Mouse (Mus musculus) layer of hippocampus, adult 8-10 months (tissue): ENCODE measurements around the gene Rubcn. TPM values are rescaled to one million over a fixed set of nuclear protein-coding genes. Genes with fewer than 3 reads are reported as not detected.
"Not testable (repeated sequence)": the region's sequence is repeated elsewhere in the genome, so short reads cannot be mapped to it uniquely, and the experiment has no call there.

Experiments
- DNase-seq, 2 experiments: peaks; one replicate each; pipeline ENCODE4 v3.0.0; 2022; ENCODE audit warnings: low spot score in 2 of 2
- total RNA-seq, 4 experiments: library from RNA; stranded (reverse); gene quantifications; 2 replicates each; pipeline ENCODE4 v1.2.4; 2022

Gene Rubcn
- 10 to 100 TPM; 55.2 to 74.8 (median 63.8) TPM for total RNA-seq

DNA sequence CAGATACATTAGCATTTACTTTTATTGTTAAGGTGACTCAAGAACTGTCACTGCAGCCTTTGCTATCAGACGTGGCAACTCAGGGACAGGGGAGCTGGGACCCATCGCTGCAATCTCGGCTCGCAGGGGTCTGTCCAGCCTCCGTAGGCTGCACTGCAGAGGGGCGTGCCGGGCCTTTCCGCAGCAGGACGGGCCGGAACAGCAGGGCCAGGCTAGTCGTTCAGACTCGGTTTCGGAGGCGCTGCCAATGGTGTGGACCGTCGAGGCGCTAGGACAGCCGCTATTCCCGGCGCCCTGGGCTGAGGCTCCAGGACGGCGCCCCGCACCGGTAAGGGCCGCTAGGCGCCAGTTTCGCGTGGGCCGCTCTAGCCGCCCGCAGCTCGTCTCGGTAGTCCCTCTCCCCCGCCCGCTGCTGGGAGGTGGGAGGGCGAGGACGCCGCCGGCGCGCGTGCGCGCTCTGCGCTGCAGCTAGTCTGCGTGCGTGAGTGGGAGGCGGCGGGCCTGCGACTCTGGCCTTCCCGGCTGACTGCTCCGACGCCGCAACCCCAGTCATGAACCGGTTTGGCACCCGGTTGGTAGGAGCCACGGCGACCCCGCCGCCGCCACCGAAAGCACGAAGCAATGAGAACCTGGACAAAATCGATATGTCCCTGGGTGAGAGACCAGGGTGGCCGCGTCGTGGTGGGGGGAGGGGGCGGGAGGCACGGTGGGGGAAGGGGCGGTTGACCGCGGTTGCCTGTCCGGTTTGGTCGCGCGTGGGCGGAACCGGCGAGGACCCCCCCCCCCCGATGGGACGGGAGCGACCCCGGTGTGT is at the start of gene Rubcn, which contains the start of gene Fyttd1:
Gene Rubcn, minus strand, starts transcription at position 424 of the 814 bp plus-strand sequence.
Gene Fyttd1, plus strand, starts transcription at position 158 of the 814 bp plus-strand sequence.
- DNase-seq, result peak; percentile 92

DNA sequence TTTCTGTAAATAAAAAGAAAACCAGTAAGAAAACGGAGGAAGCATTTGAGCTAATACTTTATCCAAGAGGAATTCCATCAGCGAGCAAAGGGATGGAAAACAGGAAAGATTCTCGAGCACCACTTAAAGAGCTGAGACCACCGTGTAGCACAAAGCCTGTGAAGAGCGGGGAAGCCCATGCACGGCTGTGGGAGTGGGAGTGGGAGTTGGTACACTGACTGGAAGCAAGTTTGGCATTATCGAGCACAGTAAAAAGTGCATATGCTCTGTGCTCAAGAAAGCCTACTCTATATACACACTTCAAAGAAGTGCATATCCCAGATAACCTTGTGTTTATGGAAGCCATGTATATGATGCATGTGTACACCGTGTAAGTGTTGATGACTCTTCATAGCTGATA is 49.5 kb upstream of the Rubcn start:
- no peak for DNase-seq

DNA sequence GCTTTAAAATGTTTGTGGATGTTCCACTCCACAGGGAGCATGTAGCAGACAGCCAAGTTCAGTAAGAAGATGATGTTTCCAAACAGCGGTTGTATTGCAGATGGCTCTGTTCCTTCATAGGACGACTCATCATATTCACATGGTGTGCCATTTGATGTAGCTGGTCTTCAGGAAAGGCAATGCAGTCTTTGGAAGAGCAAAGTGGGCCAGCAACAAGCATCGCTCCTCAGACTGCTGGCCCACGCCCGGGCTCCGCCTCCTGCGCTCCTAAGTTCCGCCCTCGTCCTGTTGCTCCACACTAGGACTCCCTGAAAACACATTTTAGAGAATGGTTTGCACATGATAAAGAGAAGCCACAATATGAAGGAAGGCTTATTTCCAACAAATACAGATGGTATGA is 49.1 kb upstream of the Rubcn start:
- DNase-seq, result not testable (repeated sequence)

DNA sequence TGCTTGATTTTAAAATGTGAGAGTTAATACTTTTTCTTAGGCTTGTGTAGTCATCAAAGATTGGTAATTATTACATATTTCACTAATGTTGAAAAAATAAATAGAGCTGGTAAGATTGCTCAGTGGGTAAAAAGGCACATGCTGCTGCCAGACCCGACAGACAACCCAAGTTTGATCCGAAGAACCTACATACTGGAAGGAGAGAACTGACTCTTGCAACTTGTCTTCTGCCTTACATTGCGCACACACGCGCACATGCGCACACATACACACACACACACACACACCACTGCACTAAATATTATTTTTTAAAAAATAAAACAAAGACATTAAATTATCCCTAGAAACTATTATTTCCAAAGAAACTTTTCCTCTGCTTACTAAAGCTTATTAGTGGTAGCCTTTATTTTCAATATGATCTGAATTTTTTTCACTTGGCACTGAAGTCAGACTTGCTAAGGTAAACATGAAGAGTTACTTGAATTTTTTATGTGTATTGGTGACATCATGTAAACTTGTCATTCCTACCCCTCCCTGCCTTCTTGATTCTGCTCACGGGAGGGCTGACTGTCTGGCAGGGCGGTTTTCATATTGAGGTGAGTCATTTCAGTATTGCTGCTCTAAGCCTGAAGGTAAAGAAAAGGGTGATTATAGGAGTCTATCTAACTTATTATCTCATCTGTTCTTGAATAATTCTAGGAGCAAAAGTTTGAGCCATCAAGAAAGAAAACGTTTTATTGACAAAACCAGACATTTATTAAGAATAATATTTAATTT is 37.9 kb upstream of the Rubcn start:
- no peak for DNase-seq

DNA sequence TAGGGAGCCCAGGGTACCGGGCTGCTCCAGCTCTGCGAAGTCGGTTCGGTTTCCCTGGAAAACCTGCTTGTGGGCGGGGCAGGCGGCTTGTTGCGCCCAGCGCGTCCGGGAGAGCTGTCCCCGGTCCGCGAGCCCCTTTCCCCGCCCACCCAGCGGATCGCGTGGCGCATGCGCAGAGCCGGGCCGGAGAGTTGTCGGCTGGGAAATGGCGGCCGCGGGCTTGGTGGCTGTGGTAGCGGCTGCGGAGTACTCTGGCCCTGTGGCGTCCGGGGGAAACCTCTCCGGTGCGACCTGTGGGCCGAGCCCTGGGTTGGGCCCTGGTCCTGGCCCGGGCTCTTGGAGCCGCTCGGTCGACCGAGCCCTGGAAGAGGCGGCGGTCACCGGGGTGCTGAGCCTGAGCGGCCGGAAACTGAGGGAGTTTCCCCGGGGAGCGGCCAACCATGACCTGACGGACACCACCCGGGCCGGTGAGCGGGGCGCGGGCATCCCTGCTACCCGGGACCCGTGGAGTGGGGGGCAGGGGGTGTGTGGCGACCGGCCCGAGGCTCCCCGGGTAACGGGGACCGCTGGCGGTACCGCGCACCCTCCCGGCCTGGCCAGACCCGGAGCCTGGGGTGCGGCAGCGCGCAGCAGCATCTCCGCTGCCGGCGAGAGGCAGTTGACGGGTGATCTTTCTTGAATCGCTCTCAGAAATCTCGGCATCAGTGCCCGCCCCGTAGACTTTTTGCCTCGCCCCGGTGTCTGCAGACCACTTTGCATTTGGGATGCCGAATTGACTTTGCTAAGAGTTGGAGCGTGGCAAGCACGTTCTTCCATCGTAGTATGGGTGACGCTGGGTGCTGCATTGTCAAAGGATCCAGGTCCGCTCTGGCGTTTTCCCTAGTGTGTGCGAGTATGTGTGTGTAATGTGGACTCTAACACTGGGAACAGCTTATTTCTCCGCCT is 36.6 kb upstream of the Rubcn start, which contains the start of gene Lrch3:
Gene Lrch3, plus strand, starts transcription at position 164 of the 945 bp plus-strand sequence.
- DNase-seq, result peak; percentile 81 to 91

DNA sequence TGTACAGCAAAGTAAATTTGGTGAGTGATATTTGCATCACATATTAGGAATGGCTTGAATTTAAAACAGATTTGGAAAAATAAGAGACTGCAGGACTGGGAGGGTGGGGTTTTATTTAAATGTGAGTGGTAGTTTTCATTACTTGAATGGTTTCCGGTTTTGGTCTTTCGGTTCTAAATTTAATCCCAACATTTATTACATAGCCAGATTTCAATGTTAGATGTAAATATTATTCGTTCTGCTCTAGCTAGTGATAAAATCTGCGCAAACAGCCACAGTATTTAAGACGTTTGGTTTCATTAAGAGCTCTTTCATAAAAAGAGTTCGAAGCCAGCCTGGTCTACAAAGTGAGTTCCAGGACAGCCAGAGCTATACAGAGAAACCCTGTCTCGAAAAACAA is 35.6 kb upstream of the Rubcn start:
- DNase-seq, result no peak

DNA sequence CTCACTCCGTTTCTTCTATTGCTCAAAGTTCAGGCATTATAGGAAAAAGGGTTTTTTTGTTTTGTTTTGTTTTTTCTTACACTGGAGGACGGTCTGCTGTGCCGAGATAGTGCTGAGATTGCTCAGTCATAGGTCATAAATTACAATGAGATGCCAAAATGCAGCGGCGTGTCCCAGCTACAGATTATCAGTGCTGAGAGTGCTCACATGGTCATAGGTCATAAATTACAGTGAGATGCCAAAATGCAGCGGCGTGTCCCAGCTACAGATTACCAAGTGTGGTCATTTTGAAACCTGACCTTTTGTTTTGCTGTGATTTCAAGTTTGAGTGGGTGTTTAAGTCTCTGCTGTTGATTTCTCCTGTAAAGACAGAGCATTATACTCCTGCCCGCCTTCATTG is 29.2 kb upstream of the Rubcn start:
- DNase-seq, result no peak

DNA sequence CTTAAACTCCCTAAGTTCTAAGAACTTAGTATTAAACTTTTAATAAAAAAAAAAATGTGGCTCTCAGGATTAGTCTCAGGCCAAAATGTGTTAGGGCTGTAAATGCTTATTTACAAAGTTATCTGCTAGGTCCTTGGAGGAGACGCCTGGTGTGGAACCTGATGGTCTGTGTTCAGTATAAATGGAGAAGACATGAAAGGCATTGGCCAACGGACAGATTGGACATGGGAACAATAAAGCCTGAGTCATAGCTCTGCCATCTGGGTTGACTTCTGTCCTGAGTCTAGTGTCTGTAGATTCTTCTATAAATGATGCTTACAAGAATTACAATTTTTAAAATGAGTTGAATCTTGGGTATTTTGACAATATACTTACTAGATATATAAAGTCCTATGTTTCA is 28.6 kb upstream of the Rubcn start:
- DNase-seq, result no peak

DNA sequence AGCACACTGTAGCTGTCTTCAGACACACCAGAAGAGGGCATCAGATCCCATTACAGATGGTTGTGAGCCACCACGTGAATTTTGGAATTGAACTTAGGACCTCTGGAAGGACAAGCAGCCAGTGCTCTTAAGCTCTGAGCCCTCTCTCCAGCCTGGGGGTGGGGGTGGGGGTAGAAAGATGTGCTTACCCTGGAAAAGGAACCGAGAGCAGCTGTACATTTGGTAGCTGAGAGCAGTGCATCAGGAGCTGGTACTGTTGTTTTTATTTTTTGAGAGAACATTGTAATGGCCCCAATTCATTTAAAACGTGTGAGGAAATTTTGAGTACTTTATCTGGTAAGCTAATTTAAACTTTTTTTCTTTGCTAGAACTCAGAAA is 24.5 kb upstream of the Rubcn start:
- no peak for DNase-seq

DNA sequence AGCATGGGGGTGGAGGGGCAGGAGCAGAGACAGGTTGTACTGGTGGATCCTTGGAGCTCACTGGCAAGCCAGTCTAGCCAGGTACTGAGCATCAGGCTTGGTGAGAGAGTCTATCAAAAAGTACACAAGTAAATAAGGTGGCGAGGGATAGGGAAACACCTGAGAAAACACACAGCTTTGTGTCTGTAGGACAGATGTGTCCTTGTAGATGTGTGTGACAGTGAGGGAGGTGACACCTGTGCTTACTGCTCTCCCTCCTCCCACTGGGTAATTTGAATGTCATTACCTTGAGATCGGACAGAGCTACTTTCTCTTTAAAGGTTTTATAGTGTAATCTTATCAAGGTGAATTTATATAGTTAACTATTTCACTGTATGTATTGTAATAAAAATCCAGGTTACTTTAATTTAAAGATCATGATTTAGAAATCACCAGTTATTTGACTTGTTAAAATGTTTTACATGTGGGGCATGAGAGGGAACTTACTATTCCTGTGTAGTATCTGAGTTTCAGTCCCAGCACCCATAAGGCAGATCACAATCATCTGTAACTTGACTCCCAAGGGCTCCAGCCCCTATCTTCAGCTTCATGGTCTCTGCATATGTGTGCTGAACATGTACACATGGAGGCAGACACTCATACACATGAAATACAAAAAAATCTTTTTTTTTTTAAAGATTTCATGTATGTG is 23.9 kb upstream of the Rubcn start:
- DNase-seq, result no peak

DNA sequence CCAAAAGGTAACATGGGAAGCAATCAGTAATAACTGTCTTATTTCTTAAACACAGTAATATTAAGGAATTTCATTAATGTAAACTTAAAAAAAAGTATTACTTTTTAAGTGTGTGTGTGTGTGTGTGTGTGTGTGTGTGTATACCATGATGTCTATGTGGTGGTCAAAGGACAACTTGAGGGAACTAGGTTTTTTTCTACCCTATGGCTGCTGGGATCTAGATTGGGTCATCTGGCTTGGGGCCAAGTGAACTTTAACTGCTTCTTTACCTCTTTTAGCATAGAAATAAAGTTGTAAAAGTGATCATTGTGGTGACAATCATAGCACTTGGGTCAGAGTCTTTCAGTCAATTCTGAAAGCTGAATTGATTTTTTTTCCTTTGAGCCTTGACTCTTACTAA is 18.6 kb upstream of the Rubcn start:
- no peak for DNase-seq

DNA sequence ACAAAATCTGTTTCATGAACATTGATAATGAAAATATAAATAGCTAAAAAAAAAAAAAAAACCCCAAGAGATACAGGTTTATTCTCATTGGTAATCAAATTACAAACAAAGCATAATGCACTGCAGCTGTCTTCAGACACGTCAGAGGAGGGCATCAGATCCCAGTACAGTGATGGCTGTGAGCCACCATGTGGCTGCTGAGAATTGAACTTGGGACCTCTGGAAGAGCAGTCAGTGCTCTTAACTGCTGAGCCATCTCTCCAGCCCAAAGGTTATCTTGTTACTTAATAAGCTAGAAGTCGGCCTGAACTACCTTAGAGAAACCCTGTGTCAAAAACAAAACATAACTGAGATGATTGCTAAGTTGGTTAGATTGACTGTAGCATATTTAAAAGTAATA is 12.3 kb upstream of the Rubcn start:
- no peak for DNase-seq

DNA sequence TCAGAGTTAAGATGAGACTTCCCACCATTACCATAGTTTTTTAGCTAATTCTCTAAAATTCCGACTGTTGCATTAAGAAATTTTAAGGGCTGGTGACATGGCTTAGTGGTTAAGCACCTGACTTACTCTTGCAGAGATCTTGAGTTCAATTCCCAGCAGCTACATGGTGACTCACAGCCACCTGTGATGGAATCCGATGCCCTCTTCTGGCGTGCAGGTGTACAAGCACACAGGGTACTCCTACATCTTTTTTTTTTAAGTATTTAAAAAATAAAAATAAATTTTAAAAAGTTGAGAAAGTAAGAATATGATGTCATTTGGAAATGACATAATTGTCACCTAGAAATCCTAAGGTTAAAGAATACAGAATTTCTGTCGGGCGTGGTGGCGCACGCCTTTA is 10.4 kb upstream of the Rubcn start:
- no peak for DNase-seq

DNA sequence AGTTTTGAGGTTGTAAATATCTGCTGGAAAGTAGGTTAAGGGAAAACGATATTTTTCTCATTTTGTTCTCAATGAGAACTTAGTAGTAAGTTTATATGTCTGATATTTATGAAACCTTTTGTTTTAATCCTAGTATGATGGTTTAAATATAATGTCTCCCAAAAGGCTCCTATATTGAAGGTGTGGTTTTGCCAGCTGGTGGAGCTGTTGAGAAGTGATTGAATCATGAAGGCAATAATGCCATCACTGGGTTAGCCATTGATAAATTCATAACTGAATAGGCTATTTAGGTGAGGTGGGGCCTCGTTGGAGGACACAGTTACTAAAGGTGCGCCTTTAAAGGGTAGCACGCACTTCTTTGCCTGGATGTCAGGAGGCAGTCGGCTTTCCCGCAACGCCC is 4.0 kb upstream of the Rubcn start:
- no peak for DNase-seq

DNA sequence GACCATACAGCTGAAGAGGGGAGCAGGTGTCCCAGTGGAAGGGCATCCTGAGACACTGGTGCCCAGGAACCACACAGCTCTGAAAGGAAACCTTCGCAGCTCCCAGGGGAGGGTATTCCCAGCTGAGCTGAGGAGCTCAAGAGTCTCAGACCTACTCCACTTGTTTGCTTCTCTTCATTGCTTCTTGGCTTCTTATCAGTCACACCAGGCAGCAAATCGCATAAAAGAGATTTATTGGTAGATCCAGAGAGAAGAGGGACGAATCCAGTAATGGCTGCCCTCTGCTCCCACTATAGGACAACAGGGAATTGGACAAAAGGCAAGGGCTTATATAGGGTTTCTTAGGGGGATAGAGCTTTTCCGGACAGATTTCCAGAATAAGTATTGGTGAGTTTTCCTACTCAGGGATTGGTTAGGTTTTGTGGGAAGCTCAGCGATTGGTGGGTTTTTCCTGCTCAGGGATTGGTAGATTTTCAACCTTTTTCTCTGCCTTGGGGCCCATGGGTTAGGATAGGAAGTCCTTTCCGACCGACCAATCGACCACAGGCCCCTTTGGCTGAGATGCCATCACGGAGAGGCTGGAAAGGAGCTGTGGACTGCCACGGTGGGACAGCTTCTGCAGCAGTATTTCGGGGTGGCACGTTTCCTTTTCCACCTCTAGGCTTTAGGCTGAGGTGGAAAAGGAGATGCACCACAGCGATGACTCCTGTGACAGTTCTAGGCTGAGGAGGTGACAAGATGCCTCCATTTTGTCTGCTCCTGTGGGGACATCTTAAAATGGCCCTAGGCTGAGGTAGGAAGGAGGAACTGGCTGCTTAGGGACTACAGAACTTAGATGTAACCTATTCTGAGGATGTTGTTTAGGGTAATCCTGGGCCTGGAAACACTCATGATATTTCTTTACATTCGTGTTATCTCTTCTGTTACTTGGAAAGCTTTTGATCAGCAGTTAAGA is 1.7 kb upstream of the Rubcn start:
- DNase-seq, result no peak

DNA sequence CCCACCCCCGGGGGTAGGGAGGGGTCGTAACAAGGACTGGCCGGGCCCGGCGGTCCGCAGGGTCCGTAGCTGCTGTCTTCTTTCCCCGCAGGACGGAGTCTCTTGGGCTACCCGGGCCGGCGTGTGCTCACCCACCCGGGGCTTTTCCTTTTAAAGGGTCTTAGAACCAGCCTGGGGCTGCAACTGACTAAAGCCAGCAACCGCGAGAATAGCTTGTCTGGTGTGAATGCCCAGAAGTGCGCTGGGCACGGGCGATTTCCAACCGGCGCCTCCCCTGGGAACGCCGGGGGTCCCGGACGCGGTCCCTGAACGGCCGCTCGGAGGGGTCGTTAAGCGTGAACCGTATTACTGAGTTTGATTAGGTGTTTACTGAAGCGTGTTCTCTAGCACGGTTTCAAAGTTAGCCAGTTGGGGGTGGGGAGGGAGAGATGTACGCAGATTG is 612 bp upstream of the Rubcn start:
- no peak for DNase-seq

DNA sequence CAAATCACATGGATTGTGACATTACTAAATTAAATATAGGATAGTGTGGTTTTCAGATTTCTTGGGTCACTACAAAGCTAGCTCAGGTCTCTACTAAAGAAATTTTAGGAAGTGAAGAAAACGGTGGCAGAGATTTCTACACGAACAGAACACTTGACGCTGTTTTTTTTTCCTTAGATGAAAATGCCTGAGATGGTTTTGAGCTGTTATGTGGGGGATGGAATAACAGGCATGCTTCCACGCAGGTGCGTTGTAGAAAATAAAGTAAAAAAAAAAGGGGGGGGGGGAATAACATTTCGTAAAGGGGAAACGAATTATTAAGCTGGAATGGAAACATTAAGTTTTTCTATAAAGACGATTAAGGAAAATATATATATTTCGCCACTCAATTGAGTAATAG is 735 bp downstream of the Rubcn start:
- no peak for DNase-seq

DNA sequence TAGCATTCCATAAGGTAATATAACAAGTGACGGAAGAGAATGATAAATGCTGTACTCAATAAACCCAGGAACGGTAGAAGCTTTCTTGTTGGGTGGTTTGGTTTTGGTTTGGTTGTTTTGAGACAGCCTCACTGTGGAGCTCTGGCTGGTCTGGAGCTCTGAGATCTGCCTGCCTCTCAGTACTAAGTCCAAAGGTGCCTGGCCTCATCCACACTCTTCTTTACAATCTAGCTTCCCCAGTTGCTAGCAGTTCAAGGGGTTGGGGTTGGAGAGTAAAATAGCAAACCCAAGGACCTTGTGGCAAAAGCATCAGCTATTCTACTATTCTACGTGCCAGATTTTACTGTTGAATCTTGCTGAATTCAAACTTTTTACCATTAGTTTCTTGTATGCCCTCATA is 1.7 kb downstream of the Rubcn start:
- no peak for DNase-seq

DNA sequence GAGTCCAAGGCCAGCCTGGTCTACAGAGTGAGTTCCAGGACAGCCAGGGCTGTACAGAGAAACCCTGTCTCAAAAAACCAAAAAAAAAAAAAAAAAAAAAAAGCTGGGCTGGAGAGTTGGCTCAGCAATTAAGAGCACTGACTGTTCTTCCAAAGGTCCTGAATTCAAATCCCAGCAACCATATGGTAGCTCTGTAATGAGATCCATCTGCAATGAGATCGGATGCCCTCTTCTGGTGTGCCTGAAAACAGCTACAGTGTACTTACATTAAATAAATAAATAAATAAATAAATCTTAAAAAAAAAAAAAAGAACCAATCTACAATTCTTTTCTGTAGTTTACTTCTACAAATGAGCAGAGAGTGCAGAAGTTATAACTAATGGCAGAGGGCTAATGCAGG is 2.3 kb downstream of the Rubcn start:
- not testable (repeated sequence) for DNase-seq

DNA sequence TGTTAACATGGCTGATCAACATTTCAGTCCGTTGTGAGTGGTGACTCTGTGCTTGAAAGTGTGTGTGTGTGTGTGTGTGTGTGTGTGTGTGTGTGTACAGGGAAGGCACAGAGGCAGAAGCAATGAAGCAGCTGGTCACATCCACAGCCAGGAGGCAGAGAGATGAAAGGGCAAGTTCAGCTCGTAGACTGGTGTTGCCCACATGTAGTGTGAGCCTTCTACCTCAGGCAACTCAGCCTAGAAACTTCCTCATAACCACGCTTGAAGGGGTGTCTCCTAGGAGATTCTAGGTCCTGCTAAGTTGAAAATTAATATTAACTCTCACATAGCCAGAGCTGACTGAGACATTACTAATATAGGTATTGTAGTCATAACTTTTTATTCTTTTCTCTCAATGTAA is 4.2 kb downstream of the Rubcn start:
- DNase-seq, result no peak
